Mouse (Mus musculus): ENCODE results near the gene Wasf2.

The Wasf2 gene

GRCm38 (mm10) chr4:133235415-133235814, 105.1 kb downstream of the Wasf2 start:
- no peak for DNase-seq (ENCODE audit: low spot score in 2 of 2)

- no peak for DNase-seq (ENCODE audit: low spot score in 2 of 2)
These were observed 107.6 kb downstream of the Wasf2 start for GRCm38 (mm10) chr4:133237911-133238310.

- no peak for DNase-seq (ENCODE audit: low spot score in 2 of 2)
These were observed 110.2 kb downstream of the Wasf2 start, which contains the start of gene Map3k6 for GRCm38 (mm10) chr4:133240490-133240921. Gene Map3k6, plus strand, starts transcription at chr4:133240818.

GRCm38 (mm10) chr4:133240934-133241908, 110.9 kb downstream of the Wasf2 start:
- DNase-seq (ENCODE audit: low spot score in 2 of 2) = peak; percentile 76 to 78

GRCm38 (mm10) chr4:133241910-133242309, 111.6 kb downstream of the Wasf2 start:
- DNase-seq (ENCODE audit: low spot score in 2 of 2) = no peak

GRCm38 (mm10) chr4:133242710-133243109, 112.4 kb downstream of the Wasf2 start:
- DNase-seq (ENCODE audit: low spot score in 2 of 2) = no peak

- DNase-seq (ENCODE audit: low spot score in 2 of 2) = no peak
These were observed 113.2 kb downstream of the Wasf2 start for GRCm38 (mm10) chr4:133243538-133243937.

- no peak for DNase-seq (ENCODE audit: low spot score in 2 of 2)
These were observed 114.0 kb downstream of the Wasf2 start for GRCm38 (mm10) chr4:133244289-133244688.

GRCm38 (mm10) chr4:133247072-133247471, 116.8 kb downstream of the Wasf2 start:
- no peak for DNase-seq (ENCODE audit: low spot score in 2 of 2)

- no peak for DNase-seq (ENCODE audit: low spot score in 2 of 2)
These were observed 117.6 kb downstream of the Wasf2 start for GRCm38 (mm10) chr4:133247806-133248449.
